Mouse (Mus musculus) intestine, embryonic 14.5 days (tissue): ENCODE results near the gene Phospho2. TPM values are rescaled to one million over a fixed set of nuclear protein-coding genes. Genes with fewer than 3 reads are reported as not detected.
A peak's percentile ranks its signal among the peaks of the same experiment; 100 is the strongest.

ENCODE experiments used
- ATAC-seq: fragments of 200-750 bp; cut with Nextera tagmentation; replicated peaks from 2 replicates; pipeline ENCODE4 v1.8.0; 2017; ENCODE audit warnings: low read depth, moderate number of reproducible peaks, moderate TSS enrichment, moderate library complexity; ENCODE audit not compliant: low FRiP score, low TSS enrichment
- DNase-seq: peaks from one replicate; pipeline ENCODE4 v3.0.0-alpha.2; 2018; ENCODE audit warnings: low spot score
- H3K27ac ChIP-seq: fragments of 300-500 bp; sonication (generic); 2 replicates; pipeline ENCODE4 v1.5.1; 2014; ENCODE audit warnings: low read depth, mild to moderate bottlenecking, control low read depth
- H3K27me3 ChIP-seq: fragments of 300-500 bp; sonication (generic); replicated peaks from 2 replicates; pipeline ENCODE4 v1.6.1; 2014; ENCODE audit warnings: low read length, control low read depth; ENCODE audit not compliant: control insufficient read depth, insufficient read depth
- H3K36me3 ChIP-seq: fragments of 300-500 bp; sonication (generic); 2 replicates; pipeline ENCODE4 v1.6.1; 2014; ENCODE audit warnings: low read length, control low read depth; ENCODE audit not compliant: control insufficient read depth, insufficient read depth
- H3K4me1 ChIP-seq: fragments of 300-500 bp; sonication (generic); replicated peaks from 2 replicates; pipeline ENCODE4 v1.6.1; 2014; ENCODE audit warnings: low read length, control low read depth, mixed read lengths; ENCODE audit not compliant: control insufficient read depth, insufficient read depth
- H3K4me2 ChIP-seq: fragments of 300-500 bp; sonication (generic); 2 replicates; pipeline ENCODE4 v1.6.1; 2014; ENCODE audit warnings: low read length
- H3K4me3 ChIP-seq: fragments of 300-500 bp; sonication (generic); 2 replicates; pipeline ENCODE4 v1.5.1; 2014; ENCODE audit warnings: low read depth, low read length, control low read depth, mixed read lengths
- H3K9ac ChIP-seq: fragments of 300-500 bp; sonication (generic); 2 replicates; pipeline ENCODE4 v1.6.1; 2014; ENCODE audit warnings: mild to moderate bottlenecking, low read length
- H3K9me3 ChIP-seq: fragments of 300-500 bp; sonication (generic); 2 replicates; pipeline ENCODE4 v1.6.1; 2016; ENCODE audit warnings: low read length, control low read depth; ENCODE audit not compliant: control insufficient read depth
- WGBS: fragments of 180-500 bp; shearing (Covaris S2); extraction: QIAGEN DNeasy Blood & Tissue Kit; methylation state at CpG from one replicate; pipeline ENCODE4 v1.1.7; 2014; 5-methylcytosine and 5-hydroxymethylcytosine counted together
- polyA plus RNA-seq: library from polyadenylated mRNA; unstranded; fragments of >200 nt; fragmentation: Nextera tagmentation; extraction: Ambion mirVana; gene quantifications from 2 replicates; pipeline ENCODE4 v1.2.1, GENCODE M21; 2014

Gene Phospho2
- polyA plus RNA-seq, 1 experiment from 2014 or later = 24.6 TPM

DNA sequence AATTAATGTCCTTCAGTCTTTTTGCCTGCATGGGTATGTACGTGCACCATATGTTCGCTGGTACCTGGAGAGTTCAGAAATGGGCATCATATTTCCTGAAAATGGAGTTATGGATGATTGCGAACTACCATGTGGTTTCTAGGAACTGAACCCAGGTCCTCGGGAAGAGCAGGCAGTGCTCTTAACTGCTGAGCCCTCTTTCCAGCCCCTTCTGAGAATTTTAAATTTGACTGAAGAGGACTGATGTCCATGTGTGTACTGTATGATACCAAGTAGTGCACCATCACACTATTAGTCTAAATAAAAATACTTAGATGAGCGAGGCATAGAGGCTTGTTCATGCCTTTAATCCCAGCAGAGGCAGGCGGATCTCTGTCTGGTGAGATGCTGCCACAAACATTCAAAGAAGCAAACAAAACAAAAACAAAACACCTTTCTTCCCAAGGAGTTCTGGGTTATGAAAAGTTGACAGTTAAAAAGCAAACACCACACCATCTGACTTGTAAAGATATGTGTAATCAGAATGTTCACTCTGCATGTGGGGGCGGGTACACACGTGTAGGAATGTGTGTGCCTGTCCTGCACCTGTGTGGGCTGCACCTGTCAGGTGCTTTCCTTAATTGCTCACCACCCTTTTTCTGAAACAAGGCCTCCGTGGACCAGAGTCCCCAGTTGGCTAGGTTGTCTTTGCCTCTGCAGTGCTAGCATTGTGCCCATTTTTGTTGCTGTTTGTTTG, 29.1 kb downstream of the Phospho2 start:
- no peak for ATAC-seq
- H3K27ac ChIP-seq = no peak overlapping the region
- DNase-seq = no peak
- H3K9me3 ChIP-seq = no peaks in the 10 kb centered on the region
- H3K36me3 ChIP-seq = no peaks in the 10 kb centered on the region
- peaks cover 4% of the 10 kb centered on the region; the same call in 1 of the 2 replicates for H3K4me1 ChIP-seq
- H3K4me2 ChIP-seq = no peak overlapping the region
- no peak overlapping the region for H3K4me3 ChIP-seq
- WGBS = 80% methylated on average over 9 of the region's 9 CpGs
- no peaks in the 10 kb centered on the region for H3K27me3 ChIP-seq
- no peak overlapping the region for H3K9ac ChIP-seq

DNA sequence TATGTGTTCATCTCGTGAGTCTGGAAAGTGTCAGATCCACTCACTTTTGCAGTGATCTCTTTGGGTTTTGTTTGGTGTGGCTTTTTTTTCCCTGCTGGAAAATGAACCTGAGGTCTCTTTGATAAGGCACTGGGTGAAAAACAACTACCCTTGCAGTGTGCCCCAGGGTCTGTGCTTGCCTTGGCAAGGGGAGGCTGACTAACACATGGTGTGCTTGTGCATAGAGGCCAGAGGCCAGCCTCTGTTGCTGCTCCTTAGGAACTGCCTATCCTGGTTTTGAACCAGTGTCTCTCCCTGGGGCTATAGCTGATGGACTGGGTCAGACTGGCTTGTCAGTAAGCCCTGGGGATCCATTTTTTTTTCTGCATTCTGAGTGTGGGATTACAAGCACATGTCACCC, 30.8 kb downstream of the Phospho2 start:
- H3K36me3 ChIP-seq = 0 out of 2 replicates have a peak, but pooled peaks cover 10% of the 10 kb centered on the region
- ATAC-seq = no peak
- no peak overlapping the region for H3K27ac ChIP-seq
- no peaks in the 10 kb centered on the region for H3K9me3 ChIP-seq
- no peaks in the 10 kb centered on the region for H3K27me3 ChIP-seq
- no peak overlapping the region for H3K9ac ChIP-seq
- no peak overlapping the region for H3K4me3 ChIP-seq
- peaks cover 8% of the 10 kb centered on the region; the same call in 1 of the 2 replicates for H3K4me1 ChIP-seq
- DNase-seq = no peak
- H3K4me2 ChIP-seq = no peak overlapping the region
- WGBS = 25% methylated on average over 1 of the region's 1 CpGs

DNA sequence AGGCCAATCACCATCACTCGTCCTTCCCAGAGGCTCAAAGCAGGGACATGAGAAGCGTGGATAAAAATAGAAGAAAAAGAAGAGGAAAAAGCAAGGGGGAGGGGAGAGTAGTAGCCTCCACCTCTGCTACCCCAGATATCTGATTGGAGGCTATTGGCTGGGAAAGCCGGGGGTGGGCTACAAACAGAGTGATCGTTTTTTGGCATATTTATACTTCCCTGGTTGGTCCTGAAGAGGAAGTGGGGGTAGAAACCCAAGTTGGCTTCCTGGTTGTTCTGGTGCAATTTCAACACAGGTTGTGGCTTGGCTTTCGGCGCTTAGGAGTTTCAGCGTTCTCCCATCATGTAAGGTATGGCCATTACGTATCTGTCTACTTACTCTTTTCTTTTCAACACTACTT, 32.3 kb downstream of the Phospho2 start, which contains the start of gene Klhl23:
Gene Klhl23 (plus strand): TSS at position 234 of the 400 bp plus-strand sequence.
- peak within 1 kb of the TSS; percentile 88 for H3K9ac ChIP-seq
- no peaks in the 10 kb centered on the region for H3K9me3 ChIP-seq
- H3K4me3 ChIP-seq = peak within 1 kb of the TSS; percentile 59
- H3K27ac ChIP-seq = peak within 1 kb of the TSS; percentile 97
- 0 out of 2 replicates have a peak, but pooled peaks cover 10% of the 10 kb centered on the region for H3K36me3 ChIP-seq
- no peaks in the 10 kb centered on the region for H3K27me3 ChIP-seq
- WGBS = 8% methylated on average over 8 of the region's 8 CpGs
- H3K4me1 ChIP-seq = peaks cover 8% of the 10 kb centered on the region; the same call in 1 of the 2 replicates
- peak within 1 kb of the TSS; percentile 84 for H3K4me2 ChIP-seq
- ATAC-seq = no peak
- no peak for DNase-seq

DNA sequence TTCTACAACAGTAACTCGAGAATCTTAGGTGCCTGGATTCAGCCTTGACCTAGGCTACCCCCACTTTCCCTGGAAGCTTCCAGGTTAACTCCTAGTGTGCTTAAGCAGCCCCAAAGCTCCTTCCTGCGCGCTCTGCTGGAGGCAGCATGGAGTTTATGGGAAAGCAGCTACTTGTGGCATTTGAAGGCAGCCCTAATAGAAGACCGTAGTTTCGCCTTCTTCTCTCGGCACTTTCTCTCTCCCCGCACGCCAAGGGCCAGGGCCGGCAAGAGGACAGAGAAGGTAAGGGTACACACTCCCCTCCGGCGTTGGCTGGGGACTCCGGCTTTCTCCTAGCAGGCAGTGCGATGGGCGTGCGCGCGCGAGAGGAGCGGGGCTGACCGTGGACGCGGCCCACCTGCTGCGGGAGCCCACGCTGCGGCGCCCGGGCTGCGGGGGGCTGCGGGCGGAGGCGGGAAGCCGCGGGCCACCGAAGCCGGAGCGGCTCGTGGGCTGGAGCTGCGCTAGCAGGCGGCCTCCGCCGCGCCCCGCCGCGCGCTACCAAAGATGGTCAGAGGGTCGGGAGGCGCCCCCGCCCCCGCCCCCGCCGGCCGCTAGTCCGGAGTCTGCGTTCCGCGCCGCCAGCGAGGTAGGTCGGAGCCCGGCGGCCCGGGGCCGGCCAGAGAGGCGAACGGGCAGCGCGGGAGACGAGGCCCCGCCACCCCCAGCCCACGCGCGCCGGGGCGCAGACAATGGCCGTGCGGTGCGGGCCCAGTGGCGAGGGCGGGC, 33.1 kb downstream of the Phospho2 start:
- peak overlapping the region; percentile 59 for H3K4me3 ChIP-seq
- H3K27me3 ChIP-seq = no peaks in the 10 kb centered on the region
- H3K4me2 ChIP-seq = peak overlapping the region; percentile 84
- peak overlapping the region; percentile 97 for H3K27ac ChIP-seq
- H3K4me1 ChIP-seq = peaks cover 8% of the 10 kb centered on the region; the same call in 1 of the 2 replicates
- DNase-seq (peak; percentile 88), ATAC-seq (peak; percentile 84)
- under 1% methylated on average over 72 of the region's 80 CpGs for WGBS
- 0 out of 2 replicates have a peak, but pooled peaks cover 10% of the 10 kb centered on the region for H3K36me3 ChIP-seq
- H3K9me3 ChIP-seq = no peaks in the 10 kb centered on the region
- peak overlapping the region; percentile 88 for H3K9ac ChIP-seq

DNA sequence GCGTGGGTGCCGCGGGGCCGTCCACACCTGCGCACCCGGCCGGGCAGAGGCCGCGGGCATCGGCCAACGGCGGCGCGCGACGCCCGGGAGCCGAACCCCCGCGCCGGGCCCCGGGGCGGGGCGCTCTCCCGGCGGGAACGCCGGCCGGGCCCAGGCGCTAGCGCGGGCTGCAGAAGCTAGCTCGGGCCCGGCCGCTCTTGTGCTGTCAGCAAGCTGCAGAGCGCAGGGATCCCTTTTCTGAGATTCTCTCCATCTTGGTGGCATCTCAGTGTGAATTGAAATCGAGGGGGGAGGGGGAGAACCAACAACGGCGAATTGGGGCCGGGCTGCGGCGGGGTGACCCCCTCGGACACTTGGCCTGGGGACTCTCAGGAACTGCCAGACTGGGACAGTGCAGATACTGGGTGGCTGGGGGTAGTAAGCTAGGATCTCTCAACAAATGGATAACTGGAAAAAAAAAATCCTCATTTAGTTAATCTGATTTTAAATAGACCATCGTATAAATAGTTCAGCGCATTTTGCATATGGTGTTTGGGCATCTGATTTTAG, 33.8 kb downstream of the Phospho2 start:
- WGBS = 2% methylated on average over 44 of the region's 45 CpGs
- Histone ChIP-seq H3K27ac (peak overlapping the region; percentile 97), H3K9me3 (no peaks in the 10 kb centered on the region), H3K36me3 (0 out of 2 replicates have a peak, but pooled peaks cover 10% of the 10 kb centered on the region), H3K4me2 (peak overlapping the region; percentile 84), H3K9ac (peak overlapping the region; percentile 88), H3K27me3 (no peaks in the 10 kb centered on the region), H3K4me1 (peaks cover 8% of the 10 kb centered on the region; the same call in 1 of the 2 replicates), H3K4me3 (peak overlapping the region; percentile 59)
- ATAC-seq = peak; percentile 80
- peak; percentile 82 for DNase-seq

DNA sequence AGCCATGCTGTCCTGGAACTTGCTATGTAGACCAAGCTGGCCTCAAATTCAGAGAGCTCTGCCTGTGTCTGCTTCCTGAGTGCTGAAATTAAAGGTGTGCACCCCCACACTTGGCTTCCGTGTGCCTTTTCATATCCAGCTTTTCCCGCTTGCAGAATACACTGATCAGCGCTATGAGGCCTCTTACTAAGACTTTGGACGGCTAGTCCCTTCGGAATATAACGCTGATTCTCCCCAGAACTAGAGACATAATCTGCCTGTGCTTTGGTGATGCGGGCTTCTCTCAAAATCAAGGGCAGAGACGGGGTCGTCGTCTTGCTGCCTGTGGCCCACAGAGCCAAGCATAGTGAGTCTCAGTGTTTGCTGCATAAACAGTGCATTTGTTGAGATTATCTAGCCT, 36.5 kb downstream of the Phospho2 start:
- no peak for DNase-seq
- Histone ChIP-seq H3K9me3 (no peaks in the 10 kb centered on the region), H3K9ac (no peak overlapping the region), H3K27me3 (no peaks in the 10 kb centered on the region), H3K27ac (peak overlapping the region; percentile 14; the same call in 1 of the 2 replicates), H3K4me1 (peaks cover 8% of the 10 kb centered on the region; the same call in 1 of the 2 replicates), H3K4me3 (no peak overlapping the region), H3K36me3 (peaks cover 22% of the 10 kb centered on the region), H3K4me2 (no peak overlapping the region)
- 70% methylated on average over 10 of the region's 10 CpGs for WGBS
- no peak for ATAC-seq

DNA sequence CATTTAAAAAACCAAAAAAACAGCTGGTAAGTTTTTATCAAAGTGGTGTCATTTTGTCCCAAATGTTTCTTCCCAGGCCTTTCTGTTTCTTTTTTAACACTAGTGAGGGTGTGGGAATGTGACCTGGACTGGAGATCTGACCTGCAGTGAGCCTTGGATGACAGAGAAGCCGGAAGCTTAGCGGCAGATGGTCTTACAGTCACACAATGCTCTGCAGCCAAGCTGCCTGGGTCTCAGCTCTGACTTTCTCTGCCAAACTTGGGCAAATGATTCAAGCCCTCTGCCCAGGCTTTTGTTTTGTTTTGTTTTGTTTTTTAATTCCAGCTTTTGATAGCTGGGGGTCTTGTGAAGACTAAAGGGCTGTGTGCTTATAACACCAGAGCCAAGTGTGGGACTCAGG, 37.0 kb downstream of the Phospho2 start:
- Histone ChIP-seq H3K9me3 (no peaks in the 10 kb centered on the region), H3K36me3 (peaks cover 26% of the 10 kb centered on the region), H3K4me1 (peaks cover 8% of the 10 kb centered on the region; the same call in 1 of the 2 replicates), H3K4me3 (no peak overlapping the region), H3K27me3 (no peaks in the 10 kb centered on the region), H3K9ac (no peak overlapping the region), H3K27ac (no peak overlapping the region; the same call in 1 of the 2 replicates), H3K4me2 (no peak overlapping the region)
- DNase-seq (no peak), ATAC-seq (no peak)
- 58% methylated on average over 2 of the region's 2 CpGs for WGBS

DNA sequence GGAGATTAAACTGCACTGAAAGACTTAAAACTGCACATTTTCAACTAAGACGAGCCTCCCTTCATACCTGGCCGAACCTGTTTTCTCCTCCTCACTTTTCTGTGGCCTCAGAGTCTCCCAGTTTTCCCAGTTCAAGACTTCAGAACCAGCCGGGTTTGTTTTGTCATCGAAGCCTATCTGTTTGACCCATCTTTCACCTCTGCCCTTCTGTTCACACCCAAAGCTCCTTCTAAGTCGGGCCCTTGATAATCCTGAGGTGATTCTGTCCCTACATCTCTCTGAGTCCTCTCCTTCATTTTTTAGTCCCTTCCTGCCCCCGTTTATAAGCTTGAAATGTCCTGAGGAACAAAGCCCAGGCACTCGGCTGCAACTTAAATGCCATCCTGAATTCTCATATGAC, 38.6 kb downstream of the Phospho2 start:
- H3K27me3 ChIP-seq = no peaks in the 10 kb centered on the region
- peaks cover 4% of the 10 kb centered on the region; the same call in 1 of the 2 replicates for H3K4me1 ChIP-seq
- DNase-seq (no peak), ATAC-seq (no peak)
- no peak overlapping the region for H3K4me2 ChIP-seq
- WGBS = 23% methylated on average over 7 of the region's 7 CpGs
- H3K9ac ChIP-seq = no peak overlapping the region
- no peak overlapping the region for H3K27ac ChIP-seq
- peaks cover 29% of the 10 kb centered on the region for H3K36me3 ChIP-seq
- no peak overlapping the region for H3K4me3 ChIP-seq
- H3K9me3 ChIP-seq = no peaks in the 10 kb centered on the region
